Mouse (Mus musculus) hindbrain, postnatal 0 days (tissue): Measurements from ENCODE around the gene Polr3h. TPM values are rescaled to one million over a fixed set of nuclear protein-coding genes. Genes with fewer than 3 reads are reported as not detected.

Source experiments
- ATAC-seq: fragments of 200-750 bp; cut with Nextera tagmentation; 2 replicates; pipeline ENCODE4 v1.8.0; 2017; ENCODE audit warnings: mild to moderate bottlenecking, moderate TSS enrichment, moderate library complexity
- DNase-seq: peaks from one replicate; pipeline ENCODE4 v3.0.0-alpha.2; 2015; ENCODE audit warnings: low spot score
- H3K27ac ChIP-seq: fragments of 300-500 bp; sonication (generic); 2 replicates; pipeline ENCODE4 v1.5.1; 2014; ENCODE audit warnings: mild to moderate bottlenecking
- H3K27me3 ChIP-seq: fragments of 300-500 bp; sonication (generic); 2 replicates; pipeline ENCODE4 v1.6.1; 2014; ENCODE audit warnings: low read length, mixed read lengths; ENCODE audit not compliant: insufficient read depth
- H3K36me3 ChIP-seq: fragments of 300-500 bp; sonication (generic); 2 replicates; pipeline ENCODE4 v1.6.1; 2014; ENCODE audit warnings: low read length, mixed read lengths; ENCODE audit not compliant: insufficient read depth
- H3K4me1 ChIP-seq: fragments of 300-500 bp; sonication (generic); 2 replicates; pipeline ENCODE4 v1.6.1; 2014; ENCODE audit warnings: antibody characterized with exemption, low read length, mixed read lengths; ENCODE audit not compliant: insufficient read depth
- H3K4me2 ChIP-seq: fragments of 300-500 bp; sonication (generic); 2 replicates; pipeline ENCODE4 v1.6.1; 2014; ENCODE audit warnings: low read depth, mild to moderate bottlenecking, low read length, moderate library complexity, mixed read lengths
- H3K4me3 ChIP-seq: fragments of 300-500 bp; sonication (generic); 2 replicates; pipeline ENCODE4 v1.5.1; 2014; ENCODE audit warnings: low read length
- H3K9ac ChIP-seq: fragments of 300-500 bp; sonication (generic); replicated peaks from 2 replicates; pipeline ENCODE4 v1.6.1; 2014; ENCODE audit warnings: mild to moderate bottlenecking, low read length, moderate library complexity, mixed read lengths
- H3K9me3 ChIP-seq: fragments of 300-500 bp; sonication (generic); 2 replicates; pipeline ENCODE4 v1.6.1; 2016; ENCODE audit warnings: low read length, mixed read lengths
- CTCF ChIP-seq: IDR thresholded peaks from 2 replicates; pipeline ENCODE4 v1.5.1; 2016; ENCODE audit warnings: antibody characterized with exemption, control low read depth, low read depth
- WGBS: fragments of 180-500 bp; shearing (Covaris S2); extraction: QIAGEN DNeasy Blood & Tissue Kit; methylation state at CpG from one replicate; pipeline ENCODE4 v1.1.7; 2014; 5-methylcytosine and 5-hydroxymethylcytosine counted together
- polyA plus RNA-seq: library from polyadenylated mRNA; unstranded; fragments of >200 nt; fragmentation: Nextera tagmentation; extraction: Ambion mirVana; gene quantifications from 2 replicates; pipeline ENCODE4 v1.2.1, GENCODE M21; 2015
- total RNA-seq: library from RNA; depleted of rRNA; stranded (reverse); fragments of >200 nt; gene quantifications from 2 replicates; pipeline ENCODE4 v1.2.3, GENCODE M21; 2014

The Polr3h gene
- total and polyA plus RNA-seq, 2 experiments from 2014 or later, result 47.2 to 101 TPM

GRCm38 (mm10) chr15:81872262-81873136, 53.5 kb downstream of the Polr3h start, which contains the start of gene Aco2:
Gene Aco2, plus strand, starts transcription at chr15:81872309.
- H3K4me1 ChIP-seq, result peaks cover 8% of the 10 kb centered on the region; the same call in 1 of the 2 replicates
- DNase-seq (peak; percentile 99), ATAC-seq (peak; percentile 91)
- peak within 1 kb of the TSS; percentile 91 for H3K9ac ChIP-seq
- H3K27me3 ChIP-seq, result no peaks in the 10 kb centered on the region
- no peak for TF ChIP-seq CTCF
- H3K4me3 ChIP-seq, result peak within 1 kb of the TSS; percentile 100
- H3K4me2 ChIP-seq, result peak within 1 kb of the TSS; percentile 64
- WGBS, result 1% methylated on average over 53 of the region's 53 CpGs
- H3K27ac ChIP-seq, result peak within 1 kb of the TSS; percentile 99
- no peaks in the 10 kb centered on the region for H3K9me3 ChIP-seq
- peaks cover 29% of the 10 kb centered on the region for H3K36me3 ChIP-seq

DNA sequence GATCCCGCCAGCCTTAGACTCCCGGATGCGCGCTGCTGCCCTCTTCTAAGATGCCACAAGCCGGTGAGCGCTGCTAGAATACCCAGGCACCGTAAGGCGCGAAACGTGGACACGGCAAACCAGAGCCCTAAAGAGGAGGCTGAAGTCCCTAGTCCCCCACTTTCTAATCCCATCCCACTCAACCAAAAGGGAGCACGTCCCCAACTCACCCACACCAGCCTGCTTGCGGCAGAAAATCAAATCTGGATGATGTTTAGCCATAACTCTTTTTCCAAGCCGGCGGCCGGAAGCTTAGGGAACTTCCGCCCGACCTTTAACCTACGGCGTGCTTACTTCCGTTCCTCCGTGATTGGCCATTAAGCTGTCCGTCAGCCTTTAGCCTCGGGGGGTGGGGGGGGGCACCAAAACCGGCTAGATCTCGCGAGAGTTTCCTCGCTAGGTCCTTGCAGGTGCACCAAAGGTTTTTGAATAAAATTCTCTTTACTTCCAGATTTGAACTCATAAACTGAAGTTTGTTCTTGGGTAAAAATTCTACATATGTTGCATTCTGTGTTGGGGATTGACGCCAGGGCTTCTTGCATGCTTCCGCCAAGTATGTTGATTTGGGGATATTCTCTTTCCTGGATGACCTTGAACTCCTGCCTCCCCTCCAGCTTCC, 54.3 kb downstream of the Polr3h start, which contains the start of gene Phf5a:
Gene Phf5a, minus strand, starts transcription at position 308 of the 658 bp plus-strand sequence.
- H3K9ac ChIP-seq, result peak within 1 kb of the TSS; percentile 91
- DNase-seq (peak; percentile 98), ATAC-seq (peak; percentile 93)
- H3K27ac ChIP-seq, result peak within 1 kb of the TSS; percentile 99
- H3K9me3 ChIP-seq, result no peaks in the 10 kb centered on the region
- H3K4me1 ChIP-seq, result peaks cover 8% of the 10 kb centered on the region; the same call in 1 of the 2 replicates
- peak within 1 kb of the TSS; percentile 100 for H3K4me3 ChIP-seq
- H3K4me2 ChIP-seq, result peak within 1 kb of the TSS; percentile 64
- no peak for TF ChIP-seq CTCF
- H3K27me3 ChIP-seq, result no peaks in the 10 kb centered on the region
- H3K36me3 ChIP-seq, result peaks cover 32% of the 10 kb centered on the region
- 0% methylated on average over 30 of the region's 30 CpGs for WGBS

DNA sequence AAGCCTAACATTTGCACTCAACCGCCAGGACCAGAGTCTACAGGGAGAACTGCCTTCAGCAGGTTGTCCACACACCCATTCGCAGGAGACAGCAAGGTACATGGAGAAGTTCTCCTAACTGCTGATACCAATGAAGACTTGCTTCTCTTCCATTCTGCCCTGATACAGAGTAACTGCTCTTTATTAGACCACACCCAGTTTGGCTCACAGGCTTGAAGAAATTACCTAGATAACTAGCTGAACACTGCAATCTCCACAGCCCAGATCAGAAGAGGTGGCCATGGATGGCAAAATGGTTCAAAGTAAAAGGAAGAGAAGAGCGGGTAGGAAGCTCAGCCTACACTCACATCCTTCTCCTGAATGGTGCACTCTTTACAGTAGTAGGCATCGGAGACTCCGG, 56.1 kb downstream of the Polr3h start:
- 96% methylated on average over 5 of the region's 5 CpGs for WGBS
- Histone ChIP-seq H3K9ac (no peak overlapping the region), H3K36me3 (peaks cover 32% of the 10 kb centered on the region), H3K4me1 (peaks cover 8% of the 10 kb centered on the region; the same call in 1 of the 2 replicates), H3K27me3 (no peaks in the 10 kb centered on the region), H3K27ac (no peak overlapping the region), H3K9me3 (no peaks in the 10 kb centered on the region), H3K4me3 (no peak overlapping the region), H3K4me2 (no peak overlapping the region)
- no peak for ATAC-seq
- no peak for TF ChIP-seq CTCF
- no peak for DNase-seq

- Histone ChIP-seq H3K4me1 (0 out of 2 replicates have a peak, but pooled peaks cover 6% of the 10 kb centered on the region), H3K4me2 (no peak overlapping the region), H3K9me3 (no peaks in the 10 kb centered on the region), H3K27ac (no peak overlapping the region), H3K27me3 (no peaks in the 10 kb centered on the region), H3K36me3 (peaks cover 26% of the 10 kb centered on the region), H3K9ac (no peak overlapping the region), H3K4me3 (no peak overlapping the region)
- 95% methylated on average over 7 of the region's 7 CpGs for WGBS
- DNase-seq (no peak), ATAC-seq (no peak)
- no peak for TF ChIP-seq CTCF
These were observed 61.8 kb downstream of the Polr3h start for GRCm38 (mm10) chr15:81864238-81864637.

DNA sequence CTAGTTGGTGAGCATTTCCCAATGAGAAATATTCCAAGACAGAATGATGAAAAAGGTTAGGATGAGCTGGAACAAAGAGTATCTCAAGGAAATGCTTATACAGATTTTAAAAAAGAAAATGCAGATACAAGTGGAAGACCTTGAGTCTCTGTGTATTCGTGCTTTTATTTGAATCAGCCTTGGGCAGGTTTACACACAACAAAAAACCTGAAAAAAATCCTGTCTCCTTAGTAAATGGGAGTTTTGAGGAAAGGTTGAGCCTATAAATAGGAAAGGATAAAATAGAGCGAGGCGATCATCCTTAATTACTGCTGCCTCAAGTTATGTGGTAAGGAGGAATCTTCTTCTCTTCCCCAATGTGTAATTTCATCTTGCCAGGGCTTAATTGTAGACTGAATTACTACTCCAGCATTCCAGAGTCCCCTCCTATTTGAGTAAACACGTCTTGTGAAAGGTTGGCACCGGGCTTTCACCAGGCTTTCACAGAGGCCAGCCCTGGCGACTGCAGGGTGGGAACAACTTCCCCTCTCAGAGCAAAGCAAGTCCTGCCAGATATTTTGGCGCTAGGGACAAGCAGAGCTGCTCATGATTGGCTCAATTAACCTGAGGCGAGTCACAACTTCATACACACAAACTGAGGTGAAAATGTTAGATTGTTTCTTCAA, 65.4 kb downstream of the Polr3h start:
- no peak for TF ChIP-seq CTCF
- H3K9ac ChIP-seq, result no peak overlapping the region; the same call in 1 of the 2 replicates
- WGBS, result 29% methylated on average over 8 of the region's 8 CpGs

More for the DNA sequence above, 65.4 kb downstream of the Polr3h start:
- Histone ChIP-seq H3K4me2 (peak overlapping the region; percentile 87), H3K36me3 (peaks cover 6% of the 10 kb centered on the region; the same call in 1 of the 2 replicates), H3K4me3 (0 out of 2 replicates have a peak overlapping the region, but pooled peaks have one; percentile 16), H3K27ac (peak overlapping the region; percentile 92), H3K27me3 (no peaks in the 10 kb centered on the region), H3K4me1 (0 out of 2 replicates have a peak, but pooled peaks cover 9% of the 10 kb centered on the region), H3K9me3 (no peaks in the 10 kb centered on the region)
- peak; percentile 50 for DNase-seq
- ATAC-seq, result no peak
